ENCODE assay signal across 16 mouse cellular contexts in genomic region chr13:52615085-52615484, GRCm38 (mm10). TPM values are rescaled to one million over a fixed set of nuclear protein-coding genes. Genes with fewer than 3 reads are reported as not detected.
A peak's percentile ranks its signal among the peaks of the same experiment; 100 is the strongest.
DNase-seq lines count a peak whose midpoint lies in the region; ATAC-seq and TF ChIP-seq lines count a peak whose summit lies in the region.
"Had no signal": no experiment of that assay in that cellular context is flagged by ENCODE, and none has a peak within 500 bp of the region (broad histone marks: within the 10 kb centered on the region; RNA-seq: fewer than 3 reads in every experiment).

No protein-coding gene starts in this region.

- no peaks in the 10 kb centered on the region for H3K36me3 ChIP-seq in thymus, adult 2 months (ENCODE audit: control insufficient read depth, insufficient read depth, low read length)
- H3K36me3 ChIP-seq in liver, embryonic 13.5 days = peaks cover 5% of the 10 kb centered on the region
- H3K36me3 ChIP-seq in midbrain, embryonic 11.5 days (ENCODE audit: control insufficient read depth, insufficient read depth, low read length) = no peaks in the 10 kb centered on the region
- H3K36me3 ChIP-seq: embryonic facial prominence, embryonic 13.5 days; neural tube, embryonic 13.5 days had no signal

- WGBS in thymus, adult 2 months = 58% methylated on average over 4 of the region's 4 CpGs
- 21% methylated on average over 4 of the region's 4 CpGs for WGBS in bone marrow, adult 2 months
- WGBS in liver, embryonic 13.5 days (ENCODE audit: insufficient replicate concordance) = 45% methylated on average over 4 of the region's 4 CpGs
- WGBS in midbrain, embryonic 11.5 days = 88% methylated on average over 4 of the region's 4 CpGs

- no peak for TF ChIP-seq CTCF in thymus, adult 2 months (IDR thresholded peaks at IDR 0.05; ENCODE audit: borderline replicate concordance, control insufficient read depth, extremely low read depth, insufficient read depth, low read length, poor library complexity)
- TF ChIP-seq CTCF in bone marrow, adult 2 months (IDR thresholded peaks at IDR 0.05; ENCODE audit: control insufficient read depth, insufficient read depth, low read length) = no peak

- peak overlapping the region; percentile 20; the same call in 1 of the 2 replicates for H3K27ac ChIP-seq in thymus, adult 2 months (ENCODE audit: control insufficient read depth, insufficient read depth, low read length)
- H3K27ac ChIP-seq in bone marrow, adult 2 months (ENCODE audit: control insufficient read depth, insufficient read depth, low read depth, low read length, poor library complexity) = peak overlapping the region; percentile 89
- peak overlapping the region; percentile 58; the same call in 1 of the 2 replicates for H3K27ac ChIP-seq in liver, embryonic 13.5 days
- H3K27ac ChIP-seq in midbrain, embryonic 11.5 days (ENCODE audit: low read depth, low read length) = no peak overlapping the region; the same call in 1 of the 2 replicates
- H3K27ac ChIP-seq: embryonic facial prominence, embryonic 13.5 days; forebrain, embryonic 13.5 days; neural tube, embryonic 13.5 days had no signal

- H3K4me1 ChIP-seq in thymus, adult 2 months (replicated peaks; ENCODE audit: control insufficient read depth, insufficient read depth, low read length) = peaks cover 35% of the 10 kb centered on the region
- peaks cover 19% of the 10 kb centered on the region for H3K4me1 ChIP-seq in bone marrow, adult 2 months (ENCODE audit: control insufficient read depth, insufficient read depth, low read length)
- peaks cover 58% of the 10 kb centered on the region for H3K4me1 ChIP-seq in liver, embryonic 13.5 days (replicated peaks)
- H3K4me1 ChIP-seq in midbrain, embryonic 11.5 days (ENCODE audit: control insufficient read depth, insufficient read depth, low read length) = no peaks in the 10 kb centered on the region
- H3K4me1 ChIP-seq: embryonic facial prominence, embryonic 13.5 days; forebrain, embryonic 13.5 days; neural tube, embryonic 13.5 days had no signal

- no peak overlapping the region for H3K4me3 ChIP-seq in thymus, adult 2 months (ENCODE audit: control insufficient read depth, insufficient read depth, low read length)
- no peak overlapping the region for H3K4me3 ChIP-seq in bone marrow, adult 2 months (replicated peaks; ENCODE audit: control insufficient read depth, low read depth, low read length)
- H3K4me3 ChIP-seq in liver, embryonic 13.5 days (replicated peaks) = no peak overlapping the region
- H3K4me3 ChIP-seq in midbrain, embryonic 11.5 days (ENCODE audit: low read depth, low read length) = no peak overlapping the region
- H3K4me3 ChIP-seq: embryonic facial prominence, embryonic 13.5 days; forebrain, embryonic 13.5 days; neural tube, embryonic 13.5 days had no signal

- intact Hi-C loops in heart, postnatal 14 days (cut with DNase I) = no loop called here

- no peak for ATAC-seq in liver, embryonic 13.5 days (ENCODE audit: low read depth)
- no peak for ATAC-seq in midbrain, embryonic 11.5 days (ENCODE audit: low FRiP score)
- ATAC-seq: forebrain, embryonic 13.5 days had no signal

- no peak overlapping the region for H3K9ac ChIP-seq in liver, embryonic 13.5 days
- no peak overlapping the region for H3K9ac ChIP-seq in midbrain, embryonic 11.5 days (ENCODE audit: low read length)
- H3K9ac ChIP-seq: embryonic facial prominence, embryonic 13.5 days; forebrain, embryonic 13.5 days; neural tube, embryonic 13.5 days had no signal

- no peak for DNase-seq in thymus, adult 2 months
- no peak for DNase-seq in thymus, postnatal 4 days
- DNase-seq in liver, embryonic 13.5 days = no peak
- peak; percentile 49 to 50 for DNase-seq in natural killer cell, adult 2 months (ENCODE audit: low spot score in 2 of 2)
- DNase-seq in right cerebral cortex, postnatal 14 days = no peak
- no peak for DNase-seq in midbrain, embryonic 11.5 days (ENCODE audit: low spot score, missing footprints)
- no peak for DNase-seq in heart, postnatal 14 days
- DNase-seq: adrenal gland, postnatal 36 days; cerebellum, postnatal 10 days; lung, adult 18-20 months; midbrain, embryonic 14.5 days; right cerebral cortex, adult 18-20 months had no signal

- no peak for TF ChIP-seq POLR2A in thymus, adult 2 months (IDR thresholded peaks at IDR 0.05; ENCODE audit: control insufficient read depth, extremely low read depth, insufficient read depth, low read length, poor library complexity)
- no peak for TF ChIP-seq POLR2A in bone marrow, adult 2 months (IDR thresholded peaks at IDR 0.05; ENCODE audit: borderline replicate concordance, control insufficient read depth, low read depth, low read length)

- no peaks in the 10 kb centered on the region for H3K27me3 ChIP-seq in thymus, adult 2 months (ENCODE audit: control insufficient read depth, insufficient read depth, low read length)
- H3K27me3 ChIP-seq in liver, embryonic 13.5 days = no peaks in the 10 kb centered on the region
- H3K27me3 ChIP-seq in midbrain, embryonic 11.5 days (ENCODE audit: control insufficient read depth, insufficient read depth, low read length) = no peaks in the 10 kb centered on the region
- H3K27me3 ChIP-seq: embryonic facial prominence, embryonic 13.5 days; forebrain, embryonic 13.5 days; neural tube, embryonic 13.5 days had no signal

- H3K9me3 ChIP-seq in liver, embryonic 13.5 days (replicated peaks) = no peaks in the 10 kb centered on the region
- no peaks in the 10 kb centered on the region for H3K9me3 ChIP-seq in midbrain, embryonic 11.5 days (ENCODE audit: control insufficient read depth, low read length)
- H3K9me3 ChIP-seq: embryonic facial prominence, embryonic 13.5 days; forebrain, embryonic 13.5 days; neural tube, embryonic 13.5 days had no signal

- no peak overlapping the region for H3K4me2 ChIP-seq in liver, embryonic 13.5 days
- no peak overlapping the region for H3K4me2 ChIP-seq in midbrain, embryonic 11.5 days
- H3K4me2 ChIP-seq: embryonic facial prominence, embryonic 13.5 days; forebrain, embryonic 13.5 days; neural tube, embryonic 13.5 days had no signal

RNA-seq across cellular contexts. Expression of gene Syk, which starts 32.1 kb away (rescaled TPM):
- polyA plus RNA-seq in thymus, adult 2 months (2012; rRNA removed) = 22.4 and 24.3 TPM in 2 replicates
- 52.8 and 120 TPM in 2 replicates for polyA plus RNA-seq in bone marrow, adult 2 months (2011; ENCODE audit: insufficient read depth, insufficient read length, low replicate concordance, missing spikeins)
- polyA plus RNA-seq in liver, embryonic 13.5 days (2015; fragmentation: Nextera tagmentation; extraction: Ambion mirVana) = 4.4 and 5.0 TPM in 2 replicates
- 2.1 and 2.3 TPM in 2 replicates for polyA plus RNA-seq in midbrain, embryonic 11.5 days (2014; fragmentation: Nextera tagmentation; extraction: Ambion mirVana)
- 10 to 100 TPM; 19.1 to 20.8 TPM for total RNA-seq in heart, postnatal 14 days (2021)

Comparison
In these comparisons a context has a peak if more than half of its experiments do, and no peak if none do; other contexts are left out.
1. DNase-seq: peak in natural killer cell, adult 2 months (2 of 2); none in thymus, adult 2 months (single experiment), thymus, postnatal 4 days (single experiment), liver, embryonic 13.5 days (single experiment), right cerebral cortex, postnatal 14 days (single experiment), midbrain, embryonic 11.5 days (single experiment) and heart, postnatal 14 days (0 of 2).